Mouse (Mus musculus): ENCODE measurements at regions not wholly inside any gene's neighbourhood (a gene's known extent, or its start where the extent isn't known, plus 50 kb on each side); places are given as distances from the start of the nearest gene placed in this dataset.
A peak's percentile ranks its signal among the peaks of the same experiment; 100 is the strongest.

DNA sequence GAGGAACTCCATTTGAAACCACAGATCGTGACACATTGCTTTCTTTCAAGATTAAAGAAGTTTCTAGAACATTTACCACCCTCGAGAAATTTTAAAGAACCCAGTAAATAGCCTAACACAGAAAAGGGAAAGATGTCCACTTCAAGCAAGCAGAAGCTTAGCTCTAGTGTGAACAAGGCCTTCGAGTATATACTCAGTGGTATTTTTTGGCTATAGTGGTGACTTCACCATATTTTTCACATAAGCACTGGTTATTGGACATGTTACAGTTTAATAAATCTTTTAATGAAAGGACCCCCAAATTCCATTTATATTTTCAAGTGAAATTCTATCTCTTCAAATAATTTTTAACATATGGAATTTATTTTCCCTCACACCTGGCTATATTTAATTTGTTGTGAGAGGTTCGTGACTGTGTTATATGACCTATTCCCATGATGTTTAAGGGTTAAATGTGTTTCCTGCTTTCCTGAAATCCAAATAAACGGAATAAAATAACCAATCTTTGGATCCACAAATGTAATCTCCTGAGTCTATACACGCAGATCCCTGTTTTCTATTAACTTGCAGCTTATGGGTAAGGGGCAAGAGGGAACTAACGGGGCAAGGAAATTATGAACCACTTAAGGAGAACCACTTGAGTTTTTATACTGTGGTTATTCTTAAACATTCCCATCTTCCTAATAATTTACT lies 60.6 kb upstream of the Tas2r134 start:
- DNase-seq, result no peak

DNA sequence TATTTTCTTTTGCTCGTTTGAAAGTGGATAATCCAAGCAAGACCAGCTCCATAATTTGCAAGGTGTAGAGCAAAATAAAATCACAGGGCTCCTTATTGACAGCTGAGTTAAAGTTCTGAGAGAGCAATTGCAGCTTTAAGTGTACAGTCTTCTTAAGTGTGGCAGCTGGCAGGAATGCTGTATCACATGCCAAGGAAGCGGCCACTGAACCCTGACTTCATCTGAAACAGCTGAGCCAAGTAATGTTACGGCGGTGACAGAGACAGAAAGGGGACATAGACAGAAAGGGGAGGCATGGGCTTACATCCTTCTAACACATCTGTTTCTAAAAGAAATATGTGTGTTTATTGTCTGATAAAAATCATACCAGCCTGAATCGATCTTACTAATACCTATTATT lies 63.4 kb upstream of the Tas2r134 start:
- DNase-seq, result no peak

DNA sequence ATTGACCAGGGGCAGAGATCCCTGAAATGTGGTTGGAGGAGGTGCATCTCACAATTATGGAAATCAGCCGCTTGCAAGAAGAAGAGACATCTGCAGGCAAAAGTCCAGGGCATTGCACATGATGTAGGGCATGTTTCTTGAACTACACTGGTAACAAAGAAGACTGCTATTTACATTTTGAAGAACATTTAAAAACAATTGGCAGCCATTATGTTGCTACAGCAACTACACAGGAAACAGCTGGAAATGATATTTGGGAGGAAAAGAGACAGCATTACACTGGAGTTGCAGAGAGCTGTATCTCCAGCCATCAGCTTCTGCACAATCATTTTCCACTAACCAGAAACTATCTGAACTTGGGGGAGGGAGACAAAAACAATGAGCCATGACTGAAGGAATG lies 64.1 kb upstream of the Tas2r134 start:
- no peak for DNase-seq

DNA sequence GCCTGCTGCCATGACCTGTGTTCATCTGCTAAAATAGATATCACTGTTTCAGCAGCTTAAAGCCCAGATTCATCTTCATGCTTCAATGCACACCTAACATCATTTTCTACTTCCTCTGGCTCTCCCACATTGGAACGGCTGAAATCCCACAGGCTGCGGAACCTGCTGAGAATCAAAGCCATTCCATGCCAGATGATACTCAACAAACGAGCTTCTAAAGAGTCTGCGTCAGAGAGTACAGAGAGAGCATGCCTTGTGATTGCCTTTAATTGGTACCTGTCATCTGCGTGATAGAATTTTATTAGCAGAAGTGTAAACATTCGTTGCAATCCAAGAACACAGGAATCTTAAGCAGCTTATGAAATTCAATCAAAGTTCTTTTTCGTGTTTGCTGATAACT lies 76.4 kb upstream of the Tas2r134 start:
- DNase-seq, result no peak

DNA sequence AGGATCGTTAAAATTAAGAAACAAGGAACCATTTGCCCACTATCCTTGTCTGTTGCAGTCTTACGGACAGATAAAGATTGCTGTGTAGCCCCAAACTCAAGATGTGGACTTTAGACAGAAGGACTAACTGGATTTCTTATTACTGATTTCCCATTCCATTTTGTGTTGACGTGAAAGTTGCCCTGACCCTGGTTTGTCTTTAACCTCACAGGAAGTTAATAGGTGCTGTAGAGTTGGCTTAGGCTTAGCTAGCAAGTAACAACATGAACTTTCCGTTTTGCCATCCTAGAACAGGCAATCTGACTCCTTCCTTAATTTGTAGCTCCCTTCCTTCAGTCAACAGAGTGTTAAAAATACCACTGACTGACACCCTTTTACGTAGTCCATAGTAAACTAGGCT lies 78.2 kb upstream of the Tas2r134 start:
- DNase-seq, result no peak

DNA sequence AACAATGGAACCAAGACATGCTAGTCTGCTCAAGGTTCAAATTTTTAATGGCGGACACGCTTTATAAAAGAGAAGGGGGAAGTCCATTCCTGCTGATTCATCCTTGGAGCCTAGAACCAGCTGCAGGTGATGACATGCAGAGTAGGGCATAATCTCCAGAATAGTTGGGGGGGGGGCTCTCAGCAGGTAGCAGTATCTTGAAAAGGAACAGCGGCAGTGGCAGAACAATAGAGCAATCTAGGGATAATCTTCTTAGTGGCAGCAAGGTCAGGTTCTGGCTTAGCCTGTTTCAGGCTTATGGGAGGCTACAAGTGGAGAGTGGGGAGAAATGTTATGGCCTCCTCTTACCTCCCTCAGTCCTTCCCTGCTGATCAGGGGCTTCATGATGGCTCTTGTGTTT lies 81.1 kb upstream of the Tas2r134 start:
- DNase-seq, result no peak

DNA sequence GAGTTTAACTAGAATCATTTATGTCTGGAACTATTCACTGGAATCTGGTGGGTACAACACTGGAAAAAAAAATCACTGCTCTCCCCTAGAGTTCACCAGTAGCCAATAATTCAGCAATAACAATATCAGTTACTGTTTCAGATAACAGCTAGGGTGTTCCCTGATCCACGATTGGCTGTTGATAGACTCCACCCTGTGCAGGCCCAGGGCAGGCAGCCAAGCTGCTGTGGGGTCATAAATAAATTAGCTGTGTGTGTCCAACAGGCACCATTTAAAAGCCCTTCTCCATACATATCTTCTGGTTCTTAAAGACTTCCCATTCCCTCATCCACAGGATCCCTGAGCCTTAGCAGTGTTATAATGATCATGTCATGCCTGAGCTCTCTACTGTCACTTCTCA lies 83.4 kb upstream of the Tas2r134 start:
- no peak for DNase-seq

DNA sequence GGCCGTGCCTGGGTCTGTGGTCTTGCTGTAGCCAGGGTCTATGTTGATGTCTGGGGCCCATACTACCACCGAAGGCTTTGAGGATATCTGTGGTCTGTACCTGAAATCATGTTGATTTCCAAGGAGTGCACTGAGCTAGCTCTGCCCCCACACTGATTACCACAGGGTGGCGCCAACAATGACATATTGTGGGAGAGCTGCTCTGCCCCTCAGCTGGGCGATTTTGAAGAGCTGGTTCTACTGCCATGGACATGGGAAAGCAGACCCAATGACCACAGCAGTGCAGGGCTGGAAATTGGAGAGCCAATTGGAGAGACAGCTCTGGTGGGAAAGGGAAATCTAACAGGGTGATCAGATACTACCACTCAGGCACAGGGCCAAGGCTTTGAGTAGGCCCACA lies 85.0 kb upstream of the Tas2r134 start:
- DNase-seq, result peak; percentile 3

DNA sequence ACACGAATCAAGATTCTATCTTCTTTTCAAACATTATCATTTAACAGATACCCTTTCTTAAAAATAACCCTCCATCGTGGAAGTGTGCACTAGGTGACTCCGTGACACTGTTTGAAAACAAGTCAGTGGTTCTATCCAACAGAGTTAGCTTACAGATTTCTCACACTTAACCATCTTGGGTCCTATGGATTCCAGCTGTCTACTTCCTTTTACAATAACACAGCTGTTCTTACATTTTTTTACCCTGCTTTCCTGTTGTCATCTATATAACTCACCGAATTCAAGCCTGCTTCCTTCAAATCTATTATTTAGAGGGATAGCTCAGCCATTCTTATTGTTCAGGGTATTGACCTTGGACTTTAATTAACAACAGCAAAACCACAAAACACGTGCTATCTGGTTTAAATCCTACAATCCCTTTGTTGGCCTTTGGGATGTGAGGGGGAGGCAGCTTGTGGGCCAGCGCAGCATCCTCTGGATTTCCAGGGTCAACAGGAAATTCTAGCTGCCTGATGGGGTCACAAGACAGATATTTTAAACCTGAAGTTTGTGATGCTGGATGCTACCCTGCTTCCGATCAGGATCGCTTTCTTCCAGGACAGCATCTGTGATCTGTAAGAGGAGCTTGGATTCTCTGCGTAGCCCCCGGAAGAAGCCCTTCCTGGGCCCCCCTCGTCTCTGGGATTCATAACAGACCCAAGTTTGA lies 94.4 kb upstream of the Tas2r134 start:
- no peak for DNase-seq

DNA sequence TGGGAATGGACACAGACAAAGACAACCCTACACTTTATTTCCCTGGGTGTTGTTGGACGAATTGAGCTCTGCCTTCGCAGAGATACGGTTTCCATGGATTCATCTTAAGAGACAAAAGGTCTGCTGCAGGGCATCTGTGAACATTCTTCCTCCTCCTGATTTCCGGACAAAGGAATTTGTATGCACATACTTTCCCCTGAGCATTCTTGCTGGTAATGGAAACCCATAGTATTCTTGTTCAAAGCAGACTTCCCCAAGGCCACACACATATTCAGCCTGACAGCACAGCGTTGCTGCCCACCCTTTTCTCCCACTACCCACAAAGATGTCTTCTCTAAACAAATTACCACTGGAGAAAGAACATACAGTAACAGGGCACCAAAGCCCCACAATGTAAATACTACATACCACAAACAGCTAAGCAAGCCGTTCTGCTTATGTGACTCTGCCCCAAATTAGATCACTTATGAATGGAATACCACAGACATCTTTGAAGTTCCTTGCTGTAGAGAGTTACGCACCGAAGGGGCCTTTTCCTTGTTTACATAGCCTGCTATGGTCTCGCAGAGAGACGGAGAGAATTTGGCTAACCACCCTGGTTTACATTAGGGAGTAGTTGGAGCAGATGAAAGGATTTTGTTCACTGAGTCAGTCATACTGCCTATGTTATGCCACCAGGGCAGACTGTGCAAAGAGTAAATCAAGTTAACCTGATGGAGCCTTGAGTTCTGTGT lies 96.0 kb upstream of the Tas2r134 start:
- DNase-seq, result no peak

DNA sequence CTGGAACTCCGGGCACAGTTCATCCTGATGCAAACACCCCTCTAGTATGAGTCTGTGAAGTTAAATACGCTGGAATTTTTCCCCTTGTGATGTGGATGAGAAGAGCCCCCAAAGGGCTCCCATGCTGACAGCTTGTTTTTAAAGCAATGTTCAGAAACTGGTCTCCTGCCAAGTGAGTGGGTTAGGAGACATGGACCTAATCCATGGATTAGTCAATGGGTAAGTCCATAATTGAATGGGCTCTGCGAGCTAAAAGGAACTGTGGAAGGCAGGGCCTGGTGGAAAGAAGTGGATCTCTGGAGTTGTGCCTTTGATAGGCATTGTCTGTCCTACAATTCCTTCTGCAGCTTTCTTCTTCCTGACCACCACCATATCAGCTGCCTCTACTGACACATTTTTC lies 104.5 kb upstream of the Tas2r134 start:
- DNase-seq, result no peak

DNA sequence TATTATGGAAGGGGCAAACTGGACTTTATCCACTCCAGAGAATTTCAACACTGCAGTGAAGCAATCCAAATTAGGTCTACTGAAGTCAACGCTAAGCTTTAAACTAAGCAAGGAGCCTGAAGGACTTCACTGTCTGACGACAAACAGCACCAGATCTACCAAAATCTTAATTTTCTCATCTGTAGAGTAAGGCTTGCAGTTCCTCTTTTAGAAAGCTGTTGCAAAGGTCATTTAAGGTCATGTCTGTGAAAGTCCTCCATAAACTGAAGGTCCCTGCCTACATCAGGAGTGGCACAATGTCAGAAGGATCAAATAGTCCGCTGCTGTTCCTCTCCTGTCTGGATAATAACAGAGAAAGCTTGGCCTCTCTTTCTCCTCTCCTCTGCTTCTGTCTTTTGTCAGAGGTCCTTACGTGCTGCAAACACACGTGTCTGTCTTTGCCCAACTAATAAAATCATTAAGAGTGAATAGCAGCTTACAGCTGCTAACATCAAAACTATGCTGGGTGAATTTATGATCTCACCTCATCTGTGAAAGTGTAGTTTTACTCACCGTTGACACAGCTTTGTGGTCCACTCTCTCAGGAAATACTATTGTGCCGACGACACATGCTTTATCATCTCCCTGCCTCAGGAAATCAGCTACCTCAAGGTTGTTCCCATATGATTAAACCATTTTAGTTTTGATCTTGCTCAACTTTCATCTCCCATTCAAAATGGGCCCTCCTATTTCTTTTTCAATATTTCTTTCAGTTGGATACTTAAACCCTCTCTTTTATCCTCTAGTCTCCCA lies 117.9 kb upstream of the Tas2r134 start:
- no peak for DNase-seq

DNA sequence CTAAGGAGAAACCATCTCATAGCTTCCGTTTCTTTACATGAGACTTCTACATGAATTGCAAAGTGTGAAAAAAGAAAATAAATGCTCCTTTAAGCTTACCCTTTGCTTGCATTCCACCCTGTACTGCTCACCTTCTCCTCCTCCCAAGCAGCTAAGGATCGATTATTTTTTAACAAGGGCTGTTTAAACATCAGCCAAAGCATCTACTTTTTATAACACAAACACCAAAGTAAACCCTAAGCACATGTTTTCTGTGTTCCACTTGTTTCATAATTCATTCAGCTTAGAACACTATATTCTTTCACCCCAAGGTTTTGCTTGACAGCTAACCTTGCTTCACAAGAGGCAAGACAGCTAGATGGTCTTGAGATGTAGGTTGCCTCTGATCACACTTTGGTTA lies 129.4 kb upstream of the Tas2r134 start:
- DNase-seq, result no peak

DNA sequence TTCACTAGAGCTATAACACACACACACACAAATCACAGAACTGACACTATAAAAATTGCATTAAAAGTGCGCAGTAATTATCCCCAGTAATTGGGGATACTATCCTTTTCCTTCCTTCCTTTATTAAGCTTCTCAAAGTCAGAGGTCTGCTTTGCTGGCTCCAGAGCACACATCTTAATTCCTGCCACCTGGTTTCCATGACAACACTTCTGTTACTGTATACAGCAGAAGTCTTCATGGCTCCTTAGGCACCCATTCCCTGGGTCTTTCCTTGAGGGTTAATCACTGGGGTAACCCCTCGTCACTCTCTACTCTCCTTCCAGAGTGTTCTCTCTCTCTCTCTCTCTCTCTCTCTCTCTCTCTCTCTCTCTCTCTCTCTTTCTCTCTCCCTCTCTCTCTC lies 153.6 kb upstream of the Tas2r134 start:
- DNase-seq, result no peak

DNA sequence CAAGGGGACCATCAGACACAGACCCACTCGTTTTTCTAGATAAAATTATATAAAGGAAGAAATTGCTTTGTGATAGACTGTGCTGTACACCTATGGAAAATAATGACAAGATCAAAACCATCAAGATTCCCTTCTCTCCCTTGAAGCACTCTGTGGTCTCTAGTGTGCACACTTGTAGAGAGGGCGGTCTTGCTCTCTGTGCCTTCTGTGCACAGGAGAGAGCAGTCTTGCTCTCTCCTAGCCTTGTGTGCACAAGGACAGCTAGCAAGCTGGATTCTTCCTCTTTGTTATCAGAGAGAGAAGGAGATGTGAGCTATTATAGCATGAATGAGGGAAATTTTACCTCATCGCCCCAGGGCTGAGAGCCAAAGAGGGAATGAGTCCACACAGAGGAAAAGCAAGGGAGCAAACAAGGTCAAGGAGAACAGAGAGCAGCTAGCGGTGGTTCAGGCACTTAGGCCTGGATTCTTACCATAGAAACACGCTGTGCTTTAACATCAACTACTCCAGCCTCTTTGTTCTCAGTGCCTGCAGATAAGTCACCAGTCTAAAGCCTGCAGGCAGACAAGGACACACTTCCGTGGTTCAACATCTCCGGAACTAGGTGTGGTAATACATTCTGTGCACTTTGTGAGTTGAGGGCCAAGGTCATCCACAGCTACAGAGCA lies 160.2 kb upstream of the Tas2r134 start:
- peak; percentile 79 for DNase-seq

DNA sequence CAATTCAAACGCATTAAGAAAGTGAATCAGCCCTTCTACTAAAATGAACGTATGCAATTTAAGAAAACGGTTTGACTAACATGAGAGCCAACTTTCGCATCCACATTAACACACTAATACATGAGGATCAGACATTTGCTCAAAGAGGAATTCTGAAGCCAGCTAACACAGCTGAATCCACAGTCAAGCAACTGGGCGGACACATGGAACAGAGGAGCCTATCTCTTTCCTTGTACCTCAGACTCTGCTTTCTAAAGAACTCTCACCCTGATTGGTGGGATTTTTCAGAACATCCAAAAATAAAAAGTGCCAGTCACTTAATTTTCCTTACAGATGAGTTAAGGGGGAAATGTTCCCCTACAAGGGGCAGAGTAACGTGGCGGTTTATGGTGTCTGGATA lies 161.3 kb upstream of the Tas2r134 start:
- DNase-seq, result no peak

DNA sequence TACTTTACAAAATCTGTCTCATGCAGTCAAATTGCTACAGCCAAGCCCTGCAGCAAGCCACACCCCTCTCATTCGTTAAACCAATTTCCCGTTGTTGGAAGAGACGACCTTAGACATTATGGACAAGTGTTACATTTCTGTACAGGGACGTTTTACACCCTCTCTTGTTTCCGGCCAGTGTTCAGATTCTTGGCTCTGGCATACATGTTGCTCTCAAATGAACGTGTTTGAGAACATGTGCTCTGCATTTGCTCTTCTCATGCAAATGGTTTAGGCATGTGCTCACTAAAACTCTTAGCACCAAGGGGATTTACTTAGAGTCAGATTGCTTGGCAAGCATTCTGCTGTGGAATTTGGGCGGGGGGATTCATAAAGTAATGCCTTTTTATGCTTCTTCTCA lies 161.7 kb upstream of the Tas2r134 start:
- DNase-seq, result no peak

DNA sequence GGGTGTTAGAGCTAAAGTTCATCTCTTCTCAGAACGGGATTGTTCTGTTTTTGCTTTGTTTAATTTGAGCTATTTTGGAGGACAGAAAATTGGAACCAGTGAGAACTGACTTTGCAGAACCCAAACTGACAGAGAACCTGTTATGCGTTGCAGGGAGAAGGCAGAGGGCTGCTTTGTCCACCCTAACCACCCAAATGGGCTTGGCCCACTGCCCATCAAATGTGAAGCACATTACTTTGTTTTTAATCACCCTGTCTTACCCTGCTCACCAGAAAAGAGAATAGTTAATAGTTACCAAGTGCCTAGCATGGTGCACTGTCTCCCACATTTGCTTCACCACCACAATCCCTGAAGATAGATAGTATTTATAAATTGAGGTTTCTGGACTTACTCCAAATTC lies 163.0 kb upstream of the Tas2r134 start:
- no peak for DNase-seq

DNA sequence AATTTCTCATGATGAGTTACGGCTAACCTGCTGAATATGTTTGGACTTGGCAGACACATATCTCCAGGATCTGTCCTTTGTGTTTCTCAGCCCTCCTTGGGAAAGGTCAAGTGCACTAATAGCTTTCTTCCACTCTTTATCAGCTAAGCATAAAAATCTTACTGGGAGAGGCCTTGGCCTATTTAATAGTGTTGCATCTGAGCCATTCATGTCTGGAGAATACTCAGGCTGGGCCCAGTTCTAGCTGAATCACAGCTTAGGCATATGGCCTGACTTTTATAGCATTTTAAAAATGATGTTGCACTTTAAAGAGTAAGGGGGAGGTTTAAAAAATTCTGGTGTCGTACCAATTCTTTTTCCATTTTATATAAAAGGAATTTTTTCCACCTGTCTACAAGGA lies 166.4 kb upstream of the Tas2r134 start:
- peak; percentile 31 for DNase-seq

DNA sequence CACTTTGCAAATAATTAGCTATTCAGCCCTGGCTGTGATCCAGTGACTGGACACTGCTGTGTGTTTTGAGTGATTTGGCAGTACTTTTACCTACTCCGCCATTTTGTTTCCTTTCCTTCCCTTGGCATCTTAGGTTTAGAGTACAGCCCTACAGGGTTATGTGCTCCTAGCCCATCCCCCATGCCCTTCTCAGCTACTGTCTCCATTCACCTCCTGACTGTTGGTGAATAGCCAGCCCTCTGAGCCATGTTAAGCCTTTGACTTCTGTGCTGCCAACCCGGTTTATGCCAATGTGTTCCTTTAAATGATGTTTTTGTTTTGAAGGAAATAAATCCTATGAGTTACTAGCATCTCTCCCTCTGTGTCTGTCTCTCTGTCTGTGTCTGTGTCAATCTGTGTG lies 167.8 kb upstream of the Tas2r134 start:
- DNase-seq, result no peak

DNA sequence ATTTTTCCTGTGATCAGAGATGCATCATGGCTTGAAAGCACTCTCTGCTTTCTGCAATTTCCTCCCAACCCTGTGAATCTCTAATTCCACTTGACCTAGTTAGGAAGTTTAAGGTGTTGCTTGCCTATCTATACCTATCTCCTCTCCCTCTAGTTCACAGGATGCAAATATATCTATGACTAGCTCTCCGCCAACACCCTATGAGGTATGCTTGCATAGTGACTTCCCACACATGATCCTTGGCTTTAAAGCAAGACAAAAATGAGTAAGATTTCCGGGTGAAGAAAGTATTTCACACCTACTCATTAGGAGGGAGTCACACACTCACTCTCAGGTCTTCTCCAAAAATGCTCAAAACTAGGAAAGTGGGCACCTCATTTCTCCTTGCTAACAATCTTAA lies 169.6 kb upstream of the Tas2r134 start:
- no peak for DNase-seq

DNA sequence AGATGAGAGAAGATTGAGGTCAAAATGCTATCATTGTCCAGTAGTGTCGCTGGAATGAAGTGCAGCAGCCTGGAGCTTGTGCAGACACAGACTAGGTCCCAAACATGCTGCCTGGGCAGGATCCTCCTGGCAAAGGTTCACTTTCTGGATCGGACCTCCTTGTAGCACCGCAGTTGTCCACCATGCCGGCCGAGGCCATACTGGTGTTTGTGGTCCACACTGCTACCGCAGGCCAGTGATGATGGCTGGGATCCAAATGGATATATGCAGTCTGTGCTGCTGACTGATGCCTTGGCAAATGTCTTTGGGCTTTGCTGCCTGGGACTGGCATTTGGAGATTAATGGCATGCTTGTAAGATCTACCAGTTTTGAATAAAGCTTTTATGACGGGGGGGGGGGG lies 174.5 kb upstream of the Tas2r134 start:
- no peak for DNase-seq

DNA sequence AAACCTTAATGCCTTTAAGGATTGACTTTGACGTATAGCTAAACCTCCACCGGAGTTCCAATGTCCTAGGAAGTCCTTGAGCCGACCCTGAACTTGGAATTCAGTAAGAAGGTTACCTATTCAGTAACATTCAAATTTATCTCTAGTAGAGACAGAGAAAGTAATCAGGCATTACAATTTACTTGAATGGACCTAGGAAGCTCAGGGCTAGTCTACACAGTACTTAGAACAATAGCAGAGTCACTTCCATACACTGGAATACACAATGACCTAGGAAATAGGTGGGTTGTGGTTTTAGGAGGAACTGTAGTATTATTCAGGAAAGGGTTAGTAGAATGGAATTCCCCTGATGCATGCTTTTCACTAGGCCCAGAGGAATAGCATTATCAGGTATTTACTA lies 179.2 kb upstream of the Tas2r134 start:
- no peak for DNase-seq

Measured in adrenal gland, adult 8-10 months (tissue).